In the genomic region with DNA sequence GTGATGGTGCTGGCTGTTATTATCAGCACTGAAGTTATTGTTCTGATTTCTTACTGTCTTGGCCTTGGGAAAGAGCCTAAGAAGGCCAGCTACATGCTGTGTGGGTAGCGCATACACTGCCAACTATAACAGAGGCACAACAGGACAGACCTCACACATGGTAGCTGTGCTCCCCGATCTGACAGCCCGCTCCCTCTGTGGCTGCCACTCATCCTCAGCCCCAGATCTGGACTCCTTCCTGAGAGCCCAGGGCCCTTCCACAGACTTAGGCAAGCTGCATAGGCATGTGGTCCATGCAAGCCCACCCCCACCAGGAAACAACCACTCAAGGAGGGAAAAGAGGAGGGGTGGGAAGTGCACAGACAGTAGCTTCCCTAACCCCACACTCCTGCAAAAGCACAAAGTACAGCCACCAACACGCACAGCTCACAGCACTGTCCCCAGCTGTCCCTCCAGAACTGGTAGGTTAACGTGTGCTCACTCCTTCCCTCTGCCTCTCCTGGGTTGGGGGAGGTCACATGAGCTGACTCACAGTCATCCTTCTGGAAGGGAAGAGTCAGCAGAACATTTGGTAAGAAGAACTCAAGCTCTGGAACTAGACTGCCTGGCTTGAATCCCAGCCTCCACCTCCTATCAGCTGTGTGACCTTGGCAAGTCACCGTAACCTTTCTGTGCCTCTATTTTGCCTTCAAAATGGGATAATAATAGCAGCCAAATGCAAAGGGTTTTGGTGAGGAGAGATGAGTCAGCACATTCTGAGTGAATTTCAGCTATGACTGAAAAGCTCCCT, we compare ENCODE assay signal across 8 mouse cellular contexts.
DNase-seq lines count a peak whose midpoint lies in the region; ATAC-seq and TF ChIP-seq lines count a peak whose summit lies in the region.

No protein-coding gene starts in this region.

- H3K9me3 ChIP-seq in intestine, embryonic 14.5 days (ENCODE audit: control insufficient read depth, low read length) = no peaks in the 10 kb centered on the region
- H3K9me3 ChIP-seq in intestine, postnatal 0 days (ENCODE audit: control insufficient read depth) = no peaks in the 10 kb centered on the region
- H3K9me3 ChIP-seq in hindbrain, embryonic 14.5 days (ENCODE audit: control insufficient read depth, low read length) = no peaks in the 10 kb centered on the region

- H3K4me3 ChIP-seq in intestine, embryonic 14.5 days (ENCODE audit: low read depth, low read length) = no peak overlapping the region
- no peak overlapping the region for H3K4me3 ChIP-seq in intestine, postnatal 0 days (ENCODE audit: low read depth, low read length)
- no peak overlapping the region for H3K4me3 ChIP-seq in hindbrain, embryonic 14.5 days (replicated peaks; ENCODE audit: low read length)

- H3K9ac ChIP-seq in intestine, embryonic 14.5 days (ENCODE audit: low read length) = no peak overlapping the region
- no peak overlapping the region for H3K9ac ChIP-seq in intestine, postnatal 0 days (ENCODE audit: low read depth, low read length)
- no peak overlapping the region for H3K9ac ChIP-seq in hindbrain, embryonic 14.5 days

- 0 out of 2 replicates have a peak overlapping the region, but pooled peaks have one; percentile 33 for H3K27ac ChIP-seq in intestine, embryonic 14.5 days (ENCODE audit: low read depth)
- no peak overlapping the region for H3K27ac ChIP-seq in intestine, postnatal 0 days (ENCODE audit: low read depth, low read length)
- H3K27ac ChIP-seq in hindbrain, embryonic 14.5 days = 0 out of 2 replicates have a peak overlapping the region, but pooled peaks have one; percentile 43

- H3K36me3 ChIP-seq in intestine, embryonic 14.5 days (ENCODE audit: control insufficient read depth, insufficient read depth, low read length) = no peaks in the 10 kb centered on the region
- no peaks in the 10 kb centered on the region for H3K36me3 ChIP-seq in intestine, postnatal 0 days (ENCODE audit: control insufficient read depth, insufficient read depth)
- no peaks in the 10 kb centered on the region for H3K36me3 ChIP-seq in hindbrain, embryonic 14.5 days (replicated peaks; ENCODE audit: control insufficient read depth, insufficient read depth)

- 43% methylated on average over 6 of the region's 6 CpGs for WGBS in intestine, embryonic 14.5 days
- WGBS in intestine, postnatal 0 days = 59% methylated on average over 6 of the region's 6 CpGs
- 57% methylated on average over 6 of the region's 6 CpGs for WGBS in hindbrain, embryonic 14.5 days

- no peaks in the 10 kb centered on the region for H3K27me3 ChIP-seq in intestine, embryonic 14.5 days (replicated peaks; ENCODE audit: control insufficient read depth, insufficient read depth, low read length)
- H3K27me3 ChIP-seq in intestine, postnatal 0 days (replicated peaks; ENCODE audit: control insufficient read depth, insufficient read depth, low read length) = no peaks in the 10 kb centered on the region
- H3K27me3 ChIP-seq in hindbrain, embryonic 14.5 days (ENCODE audit: control insufficient read depth, insufficient read depth, low read length) = no peaks in the 10 kb centered on the region

- no peak for TF ChIP-seq CTCF in intestine, postnatal 0 days (IDR thresholded peaks at IDR 0.05; ENCODE audit: low read depth)

- peaks cover 16% of the 10 kb centered on the region for H3K4me1 ChIP-seq in intestine, embryonic 14.5 days (replicated peaks; ENCODE audit: control insufficient read depth, insufficient read depth, low read length)
- H3K4me1 ChIP-seq in intestine, postnatal 0 days (replicated peaks; ENCODE audit: control insufficient read depth, insufficient read depth, low read length) = no peaks in the 10 kb centered on the region
- peaks cover 13% of the 10 kb centered on the region for H3K4me1 ChIP-seq in hindbrain, embryonic 14.5 days (replicated peaks; ENCODE audit: control insufficient read depth, insufficient read depth, low read length)

- DNase-seq in intestine, embryonic 14.5 days (ENCODE audit: low spot score) = no peak
- DNase-seq in 416B (ENCODE audit: low read depth) = peak; percentile 9
- peak; percentile 86 for DNase-seq in adipocyte (ENCODE audit: low spot score)
- no peak for DNase-seq in hindbrain, embryonic 14.5 days (ENCODE audit: low spot score)
- no peak for DNase-seq in thymus, postnatal 36 days
- DNase-seq in kidney, adult 18-20 months = no peak

- no peak for ATAC-seq in intestine, embryonic 14.5 days (replicated peaks; ENCODE audit: low FRiP score, low TSS enrichment, low read depth)
- no peak for ATAC-seq in intestine, postnatal 0 days
- ATAC-seq in hindbrain, embryonic 14.5 days (ENCODE audit: low FRiP score) = peak; percentile 31; the same call in 1 of the 2 replicates
- no peak for ATAC-seq in inflammation-experienced regulatory T-cells, adult 6 months

- no peak overlapping the region for H3K4me2 ChIP-seq in intestine, embryonic 14.5 days (ENCODE audit: low read length)
- H3K4me2 ChIP-seq in intestine, postnatal 0 days (replicated peaks; ENCODE audit: low read depth) = no peak overlapping the region
- no peak overlapping the region for H3K4me2 ChIP-seq in hindbrain, embryonic 14.5 days (replicated peaks)

Comparison
In these comparisons a context has a peak if more than half of its experiments do, and no peak if none do; other contexts are left out.
1. DNase-seq: peak in 416B (single experiment) and adipocyte (single experiment); none in intestine, embryonic 14.5 days (single experiment), hindbrain, embryonic 14.5 days (single experiment), thymus, postnatal 36 days (0 of 2) and kidney, adult 18-20 months (single experiment).